Mouse (Mus musculus): ENCODE measurements around the gene Coq2. TPM values are rescaled to one million over a fixed set of nuclear protein-coding genes. Genes with fewer than 3 reads are reported as not detected.

Coq2 gene
- polyA plus RNA-seq, 1 experiment from 2014 or later: 54.5 TPM

- peaks cover 79% of the 10 kb centered on the region for H3K36me3 ChIP-seq
- WGBS: 82% methylated on average over 6 of the region's 6 CpGs
These were observed 16.5 kb downstream of the Coq2 start for GRCm38 (mm10) chr5:100658460-100658859.

GRCm38 (mm10) chr5:100656352-100656751 lies 18.6 kb downstream of the Coq2 start:
- 84% methylated on average over 6 of the region's 6 CpGs for WGBS
- H3K27me3 ChIP-seq: no peaks in the 10 kb centered on the region
- no peak for ATAC-seq (ENCODE audit: insufficient number of reproducible peaks, low FRiP score, low TSS enrichment, low read depth)
- no peak overlapping the region for H3K4me2 ChIP-seq (replicated peaks)
- peaks cover 66% of the 10 kb centered on the region for H3K36me3 ChIP-seq
- no peaks in the 10 kb centered on the region for H3K4me1 ChIP-seq
- H3K27ac ChIP-seq (replicated peaks): no peak overlapping the region
- no peaks in the 10 kb centered on the region for H3K9me3 ChIP-seq (replicated peaks)
- no peak overlapping the region for H3K9ac ChIP-seq
- no peak overlapping the region for H3K4me3 ChIP-seq (replicated peaks)

More at GRCm38 (mm10) chr5:100658460-100658859, 16.5 kb downstream of the Coq2 start:
- Histone ChIP-seq H3K9ac (no peak overlapping the region), H3K4me3 (replicated peaks) (no peak overlapping the region), H3K9me3 (replicated peaks) (no peaks in the 10 kb centered on the region), H3K4me2 (replicated peaks) (no peak overlapping the region), H3K27me3 (no peaks in the 10 kb centered on the region), H3K27ac (replicated peaks) (no peak overlapping the region), H3K4me1 (no peaks in the 10 kb centered on the region)
- ATAC-seq (ENCODE audit: insufficient number of reproducible peaks, low FRiP score, low TSS enrichment, low read depth): no peak

GRCm38 (mm10) chr5:100652327-100652726 lies 22.6 kb downstream of the Coq2 start:
- no peak for ATAC-seq (ENCODE audit: insufficient number of reproducible peaks, low FRiP score, low TSS enrichment, low read depth)
- Histone ChIP-seq H3K27me3 (no peaks in the 10 kb centered on the region), H3K36me3 (peaks cover 33% of the 10 kb centered on the region), H3K4me3 (replicated peaks) (no peak overlapping the region), H3K4me2 (replicated peaks) (no peak overlapping the region), H3K9me3 (replicated peaks) (no peaks in the 10 kb centered on the region), H3K9ac (no peak overlapping the region), H3K4me1 (no peaks in the 10 kb centered on the region), H3K27ac (replicated peaks) (no peak overlapping the region)
- WGBS: 76% methylated on average over 9 of the region's 9 CpGs

- Histone ChIP-seq H3K36me3 (peaks cover 27% of the 10 kb centered on the region), H3K4me3 (replicated peaks) (no peak overlapping the region), H3K27ac (replicated peaks) (no peak overlapping the region), H3K27me3 (no peaks in the 10 kb centered on the region), H3K4me1 (no peaks in the 10 kb centered on the region), H3K9me3 (replicated peaks) (no peaks in the 10 kb centered on the region), H3K4me2 (replicated peaks) (no peak overlapping the region), H3K9ac (no peak overlapping the region)
- ATAC-seq (ENCODE audit: insufficient number of reproducible peaks, low FRiP score, low TSS enrichment, low read depth): no peak
- WGBS: 59% methylated on average over 10 of the region's 10 CpGs
These were observed 23.5 kb downstream of the Coq2 start for GRCm38 (mm10) chr5:100651486-100651885.

GRCm38 (mm10) chr5:100650969-100651368 lies 24.0 kb downstream of the Coq2 start:
- Histone ChIP-seq H3K4me2 (replicated peaks) (no peak overlapping the region), H3K27ac (replicated peaks) (no peak overlapping the region), H3K27me3 (no peaks in the 10 kb centered on the region), H3K4me1 (no peaks in the 10 kb centered on the region), H3K9me3 (replicated peaks) (no peaks in the 10 kb centered on the region), H3K4me3 (replicated peaks) (no peak overlapping the region), H3K36me3 (peaks cover 23% of the 10 kb centered on the region), H3K9ac (no peak overlapping the region)
- ATAC-seq (ENCODE audit: insufficient number of reproducible peaks, low FRiP score, low TSS enrichment, low read depth): no peak
- 84% methylated on average over 7 of the region's 7 CpGs for WGBS

- Histone ChIP-seq H3K36me3 (no peaks in the 10 kb centered on the region), H3K4me3 (replicated peaks) (no peak overlapping the region), H3K27me3 (no peaks in the 10 kb centered on the region), H3K9me3 (replicated peaks) (no peaks in the 10 kb centered on the region), H3K27ac (replicated peaks) (no peak overlapping the region), H3K9ac (no peak overlapping the region), H3K4me1 (no peaks in the 10 kb centered on the region), H3K4me2 (replicated peaks) (no peak overlapping the region)
- ATAC-seq (ENCODE audit: insufficient number of reproducible peaks, low FRiP score, low TSS enrichment, low read depth): no peak
- WGBS: 49% methylated on average over 6 of the region's 6 CpGs
These were observed 26.4 kb downstream of the Coq2 start for GRCm38 (mm10) chr5:100648546-100648945.

GRCm38 (mm10) chr5:100648046-100648445 lies 26.9 kb downstream of the Coq2 start:
- Histone ChIP-seq H3K4me3 (replicated peaks) (no peak overlapping the region), H3K4me1 (no peaks in the 10 kb centered on the region), H3K27me3 (no peaks in the 10 kb centered on the region), H3K9ac (no peak overlapping the region), H3K27ac (replicated peaks) (no peak overlapping the region), H3K9me3 (replicated peaks) (no peaks in the 10 kb centered on the region), H3K36me3 (no peaks in the 10 kb centered on the region), H3K4me2 (replicated peaks) (no peak overlapping the region)
- 63% methylated on average over 10 of the region's 10 CpGs for WGBS
- ATAC-seq (ENCODE audit: insufficient number of reproducible peaks, low FRiP score, low TSS enrichment, low read depth): no peak

- H3K4me2 ChIP-seq (replicated peaks): no peak overlapping the region
- whole genome bisulfite sequencing: 80% methylated on average over 4 of the region's 4 CpGs
- no peak overlapping the region for H3K4me3 ChIP-seq (replicated peaks)
- no peaks in the 10 kb centered on the region for H3K4me1 ChIP-seq
- no peaks in the 10 kb centered on the region for H3K27me3 ChIP-seq
- no peak overlapping the region for H3K27ac ChIP-seq (replicated peaks)
- no peaks in the 10 kb centered on the region for H3K9me3 ChIP-seq (replicated peaks)
- ATAC-seq (ENCODE audit: insufficient number of reproducible peaks, low FRiP score, low TSS enrichment, low read depth): no peak
- H3K9ac ChIP-seq: no peak overlapping the region
- no peaks in the 10 kb centered on the region for H3K36me3 ChIP-seq
These were observed 28.4 kb downstream of the Coq2 start for GRCm38 (mm10) chr5:100646558-100646957.

- H3K27me3 ChIP-seq: no peaks in the 10 kb centered on the region
- 59% methylated on average over 7 of the region's 7 CpGs for WGBS
- H3K4me1 ChIP-seq: no peaks in the 10 kb centered on the region
- no peak overlapping the region for H3K27ac ChIP-seq (replicated peaks)
- H3K9me3 ChIP-seq (replicated peaks): no peaks in the 10 kb centered on the region
- H3K4me2 ChIP-seq (replicated peaks): no peak overlapping the region
- H3K9ac ChIP-seq: no peak overlapping the region
- no peak for ATAC-seq (ENCODE audit: insufficient number of reproducible peaks, low FRiP score, low TSS enrichment, low read depth)
- no peak overlapping the region for H3K4me3 ChIP-seq (replicated peaks)
- H3K36me3 ChIP-seq: no peaks in the 10 kb centered on the region
These were observed 30.9 kb downstream of the Coq2 start for GRCm38 (mm10) chr5:100643991-100644535.

- no peaks in the 10 kb centered on the region for H3K4me1 ChIP-seq
- no peaks in the 10 kb centered on the region for H3K27me3 ChIP-seq
- H3K27ac ChIP-seq (replicated peaks): no peak overlapping the region
- 71% methylated on average over 12 of the region's 12 CpGs for WGBS
- no peaks in the 10 kb centered on the region for H3K9me3 ChIP-seq (replicated peaks)
- H3K9ac ChIP-seq: no peak overlapping the region
- H3K4me2 ChIP-seq (replicated peaks): no peak overlapping the region
- no peak overlapping the region for H3K4me3 ChIP-seq (replicated peaks)
- H3K36me3 ChIP-seq: no peaks in the 10 kb centered on the region
- ATAC-seq (ENCODE audit: insufficient number of reproducible peaks, low FRiP score, low TSS enrichment, low read depth): no peak
These were observed 31.5 kb downstream of the Coq2 start for GRCm38 (mm10) chr5:100643253-100643990.

GRCm38 (mm10) chr5:100642316-100642715 lies 32.6 kb downstream of the Coq2 start:
- Histone ChIP-seq H3K4me2 (replicated peaks) (no peak overlapping the region), H3K9ac (no peak overlapping the region), H3K27ac (replicated peaks) (no peak overlapping the region), H3K4me3 (replicated peaks) (no peak overlapping the region), H3K36me3 (no peaks in the 10 kb centered on the region), H3K4me1 (no peaks in the 10 kb centered on the region), H3K9me3 (replicated peaks) (no peaks in the 10 kb centered on the region), H3K27me3 (no peaks in the 10 kb centered on the region)
- no peak for ATAC-seq (ENCODE audit: insufficient number of reproducible peaks, low FRiP score, low TSS enrichment, low read depth)
- WGBS: 89% methylated on average over 5 of the region's 5 CpGs

- Histone ChIP-seq H3K36me3 (no peaks in the 10 kb centered on the region), H3K4me1 (no peaks in the 10 kb centered on the region), H3K9me3 (replicated peaks) (no peaks in the 10 kb centered on the region), H3K4me2 (replicated peaks) (no peak overlapping the region), H3K27me3 (no peaks in the 10 kb centered on the region), H3K4me3 (replicated peaks) (no peak overlapping the region), H3K27ac (replicated peaks) (no peak overlapping the region), H3K9ac (no peak overlapping the region)
- ATAC-seq (ENCODE audit: insufficient number of reproducible peaks, low FRiP score, low TSS enrichment, low read depth): no peak
- 80% methylated on average over 8 of the region's 8 CpGs for WGBS
These were observed 36.5 kb downstream of the Coq2 start for GRCm38 (mm10) chr5:100638483-100638882.

Data from embryonic facial prominence, embryonic 15.5 days (tissue).